Mouse (Mus musculus) myocyte (in vitro differentiated cells): Measurements from ENCODE around the gene Syt7. TPM values are rescaled to one million over a fixed set of nuclear protein-coding genes. Genes with fewer than 3 reads are reported as not detected.

ENCODE experiments used
- H3K27me3 ChIP-seq: one replicate; pipeline ENCODE4 v1.6.1; 2011; ENCODE audit not compliant: control insufficient read depth, insufficient read depth, insufficient read length
- H3K36me3 ChIP-seq: one replicate; pipeline ENCODE4 v1.6.1; 2011; ENCODE audit not compliant: control insufficient read depth, insufficient read depth
- H3K4me2 ChIP-seq: one replicate; pipeline ENCODE4 v1.6.1; 2011; ENCODE audit warnings: low read depth, control low read depth
- H3K4me3 ChIP-seq: one replicate; pipeline ENCODE4 v1.5.1; 2011; ENCODE audit warnings: mild to moderate bottlenecking, control low read depth, moderate library complexity
- H3K79me2 ChIP-seq: one replicate; pipeline ENCODE4 v1.6.1; 2011; ENCODE audit not compliant: control insufficient read depth, insufficient read depth
- H3ac ChIP-seq: one replicate; pipeline ENCODE4 v1.6.1; 2011; ENCODE audit not compliant: control insufficient read depth, insufficient read length
- CEBPB ChIP-seq: IDR thresholded peaks from 2 replicates; pipeline ENCODE4 v1.6.1; 2011; ENCODE audit warnings: mild to moderate bottlenecking, moderate library complexity; ENCODE audit not compliant: poor library complexity, insufficient read depth, severe bottlenecking
- E2F4 ChIP-seq: IDR thresholded peaks from one replicate; pipeline ENCODE4 v1.6.1; 2011; ENCODE audit warnings: mild to moderate bottlenecking, control low read depth, moderate library complexity; ENCODE audit not compliant: insufficient read depth
- MAX ChIP-seq: IDR thresholded peaks from one replicate; pipeline ENCODE4 v1.6.1; 2011; ENCODE audit warnings: low read depth, mild to moderate bottlenecking, control low read depth
- MYOD1 ChIP-seq, 3 experiments: IDR thresholded peaks; one replicate each; pipeline ENCODE4 v1.6.1; 2011; ENCODE audit warnings: control low read depth in 2 of 3, low read depth in 2 of 3, mild to moderate bottlenecking in 2 of 3, moderate library complexity in 1 of 3; ENCODE audit not compliant: insufficient read length in 2 of 3, control insufficient read depth in 1 of 3
- MYOG ChIP-seq, 3 experiments: IDR thresholded peaks; one replicate each; pipeline ENCODE4 v1.6.1; 2011; ENCODE audit warnings: control low read depth in 2 of 3, low read depth in 2 of 3, mild to moderate bottlenecking in 2 of 3; ENCODE audit not compliant: insufficient read length in 2 of 3, control insufficient read depth in 1 of 3, insufficient read depth in 1 of 3
- POLR2A ChIP-seq: IDR thresholded peaks from one replicate; pipeline ENCODE4 v1.6.1; 2011; ENCODE audit warnings: low read depth, mild to moderate bottlenecking, control low read depth, moderate library complexity; ENCODE audit not compliant: insufficient read length
- POLR2AphosphoS2 ChIP-seq: IDR thresholded peaks from one replicate; pipeline ENCODE4 v1.6.1; 2011; ENCODE audit warnings: low read depth, control low read depth; ENCODE audit not compliant: insufficient read length
- REST ChIP-seq: IDR thresholded peaks from one replicate; pipeline ENCODE4 v1.6.1; 2011; ENCODE audit warnings: mild to moderate bottlenecking, control low read depth, moderate library complexity; ENCODE audit not compliant: insufficient read depth, insufficient read length
- SRF ChIP-seq: IDR thresholded peaks from one replicate; pipeline ENCODE4 v1.6.1; 2011; ENCODE audit warnings: low read depth; ENCODE audit not compliant: control insufficient read depth, insufficient read length
- TCF12 ChIP-seq: IDR thresholded peaks from one replicate; pipeline ENCODE4 v1.6.1; 2011; ENCODE audit warnings: mild to moderate bottlenecking, control low read depth; ENCODE audit not compliant: poor library complexity, insufficient read depth, severe bottlenecking
- TCF3 ChIP-seq: IDR thresholded peaks from one replicate; pipeline ENCODE4 v1.6.1; 2011; ENCODE audit warnings: low read depth, control low read depth; ENCODE audit not compliant: insufficient read length
- USF1 ChIP-seq: IDR thresholded peaks from one replicate; pipeline ENCODE4 v1.6.1; 2011; ENCODE audit warnings: low read depth, mild to moderate bottlenecking, control low read depth, moderate library complexity
- polyA plus RNA-seq: library from polyadenylated mRNA; unstranded; fragments of >200 nt; fragmentation: generic; extraction: Trizol; gene quantifications from one replicate; pipeline ENCODE4 v1.2.1, GENCODE M21; 2012; ENCODE audit warnings: missing spikeins

Syt7 gene
- polyA plus RNA-seq, 1 experiment: 0.42 TPM

- no peaks in the 10 kb centered on the region for H3K36me3 ChIP-seq
- no peak for TF ChIP-seq E2F4
- TF ChIP-seq POLR2A: no peak
- TF ChIP-seq MAX: no peak
- TF ChIP-seq MYOD1 (IDR thresholded peaks at IDR 0.05; ENCODE audit: control insufficient read depth in 1 of 3, insufficient read length in 2 of 3, low read depth in 2 of 3): no peak
- TF ChIP-seq REST: no peak
- TF ChIP-seq MYOG (IDR thresholded peaks at IDR 0.05; ENCODE audit: control insufficient read depth in 1 of 3, insufficient read depth in 1 of 3, insufficient read length in 2 of 3, low read depth in 2 of 3): no peak
- no peak for TF ChIP-seq CEBPB
- TF ChIP-seq SRF: no peak
- no peak for TF ChIP-seq POLR2AphosphoS2
- no peak for TF ChIP-seq TCF12
- TF ChIP-seq USF1: no peak
- no peak overlapping the region for H3ac ChIP-seq
- H3K79me2 ChIP-seq: no peaks in the 10 kb centered on the region
- H3K27me3 ChIP-seq: peaks cover 32% of the 10 kb centered on the region
- no peak overlapping the region for H3K4me3 ChIP-seq
- H3K4me2 ChIP-seq: no peak overlapping the region
Observed at GRCm38 (mm10) chr19:10379978-10380377, 8.9 kb upstream of the Syt7 start.

- H3K4me2 ChIP-seq: no peak overlapping the region
- no peaks in the 10 kb centered on the region for H3K36me3 ChIP-seq
- H3ac ChIP-seq: no peak overlapping the region
- TF ChIP-seq MYOD1 (IDR thresholded peaks at IDR 0.05; ENCODE audit: control insufficient read depth in 1 of 3, insufficient read length in 2 of 3, low read depth in 2 of 3) (no peak), SRF (no peak), MAX (no peak), POLR2AphosphoS2 (no peak), POLR2A (no peak), CEBPB (no peak), REST (no peak), MYOG (IDR thresholded peaks at IDR 0.05; ENCODE audit: control insufficient read depth in 1 of 3, insufficient read depth in 1 of 3, insufficient read length in 2 of 3, low read depth in 2 of 3) (no peak), TCF3 (no peak), USF1 (no peak), TCF12 (no peak), E2F4 (no peak)
- H3K27me3 ChIP-seq: peaks cover 45% of the 10 kb centered on the region
- no peak overlapping the region for H3K4me3 ChIP-seq
- H3K79me2 ChIP-seq: no peaks in the 10 kb centered on the region
Observed at GRCm38 (mm10) chr19:10387660-10388059, 1.2 kb upstream of the Syt7 start.

GRCm38 (mm10) chr19:10389391-10390098 is 655 bp downstream of the Syt7 start:
- TF ChIP-seq TCF3 (no peak), SRF (no peak), REST (no peak)
- Histone ChIP-seq H3K4me3 (no peak overlapping the region), H3K36me3 (no peaks in the 10 kb centered on the region), H3K79me2 (no peaks in the 10 kb centered on the region), H3K27me3 (peaks cover 60% of the 10 kb centered on the region), H3K4me2 (peak overlapping the region; percentile 12), H3ac (peak overlapping the region; percentile 52)

- Histone ChIP-seq H3K4me3 (no peak overlapping the region), H3K27me3 (peaks cover 60% of the 10 kb centered on the region), H3K79me2 (no peaks in the 10 kb centered on the region), H3K4me2 (no peak overlapping the region), H3ac (no peak overlapping the region), H3K36me3 (no peaks in the 10 kb centered on the region)
- no peak for TF ChIP-seq POLR2AphosphoS2
- no peak for TF ChIP-seq REST
- TF ChIP-seq E2F4: no peak
- no peak for TF ChIP-seq TCF3
- TF ChIP-seq USF1: no peak
- no peak for TF ChIP-seq TCF12
- TF ChIP-seq POLR2A: no peak
- TF ChIP-seq CEBPB: no peak
- no peak for TF ChIP-seq SRF
- no peak for TF ChIP-seq MAX
- no peak for TF ChIP-seq MYOD1 (IDR thresholded peaks at IDR 0.05; ENCODE audit: control insufficient read depth in 1 of 3, insufficient read length in 2 of 3, low read depth in 2 of 3)
- no peak for TF ChIP-seq MYOG (IDR thresholded peaks at IDR 0.05; ENCODE audit: control insufficient read depth in 1 of 3, insufficient read depth in 1 of 3, insufficient read length in 2 of 3, low read depth in 2 of 3)
Observed at GRCm38 (mm10) chr19:10390099-10390680, 1.3 kb downstream of the Syt7 start.
